Mouse (Mus musculus) cerebellum, adult 11 months (tissue): Measurements from ENCODE around the gene Tecr.

ENCODE experiments used
- DNase-seq: peaks from one replicate; pipeline ENCODE4 v3.0.0; 2022

Gene Tecr

DNA sequence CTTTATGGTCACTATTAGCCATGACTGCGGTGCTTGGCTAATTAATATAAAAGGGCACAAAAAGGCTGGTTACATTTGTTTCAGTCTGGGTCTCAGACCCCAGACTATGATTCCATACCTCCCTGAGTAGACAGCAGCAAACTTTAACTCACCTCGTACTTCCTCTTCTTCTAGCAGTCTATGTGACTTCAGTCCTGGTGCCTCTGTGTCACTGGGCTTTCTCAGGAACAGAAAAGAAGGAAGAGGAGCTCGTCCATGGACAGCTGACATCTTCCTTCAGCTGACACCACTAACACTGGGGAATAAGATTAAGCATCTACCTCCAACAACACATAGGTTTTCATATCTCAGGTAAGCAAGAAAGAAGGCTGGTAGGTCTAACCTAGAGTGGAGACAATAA lies 72.0 kb downstream of the Tecr start, which contains the start of gene Olfr370:
Olfr370 (plus strand) TSS at position 45 of the 400 bp plus-strand sequence.
- no peak for DNase-seq

- no peak for DNase-seq
These were observed 73.0 kb downstream of the Tecr start for GRCm38 (mm10) chr8:83534802-83535201.
